Mouse (Mus musculus): Measurements from ENCODE around the gene Akip1. TPM values are rescaled to one million over a fixed set of nuclear protein-coding genes. Genes with fewer than 3 reads are reported as not detected.
A peak's percentile ranks its signal among the peaks of the same experiment; 100 is the strongest.

The Akip1 gene
- polyA plus RNA-seq, 1 experiment from 2014 or later = 18.5 TPM

- Histone ChIP-seq H3K9ac (ENCODE audit: low read length) (peak overlapping the region; percentile 96), H3K27ac (ENCODE audit: low read depth, low read length) (peak overlapping the region; percentile 77; the same call in 1 of the 2 replicates), H3K4me3 (ENCODE audit: low read depth, low read length) (peak overlapping the region; percentile 90), H3K27me3 (replicated peaks; ENCODE audit: control insufficient read depth, insufficient read depth, low read length) (no peaks in the 10 kb centered on the region), H3K36me3 (ENCODE audit: control insufficient read depth, insufficient read depth, low read length) (no peaks in the 10 kb centered on the region), H3K4me1 (ENCODE audit: control insufficient read depth, insufficient read depth, low read length) (peaks cover 5% of the 10 kb centered on the region; the same call in 1 of the 2 replicates), H3K4me2 (ENCODE audit: low read length) (peak overlapping the region; percentile 88), H3K9me3 (replicated peaks; ENCODE audit: control insufficient read depth, low read length) (no peaks in the 10 kb centered on the region)
- 4% methylated on average over 13 of the region's 13 CpGs for WGBS
- ATAC-seq (no peak; the same call in none of the 2 replicates), DNase-seq (ENCODE audit: low spot score) (no peak)
Observed at GRCm38 (mm10) chr7:109751427-109752007, 48.0 kb downstream of the Akip1 start.

GRCm38 (mm10) chr7:109752008-109752925, 48.8 kb downstream of the Akip1 start, which contains the start of gene Tmem9b:
Tmem9b (minus strand) TSS chr7:109752875.
- Histone ChIP-seq H3K4me1 (ENCODE audit: control insufficient read depth, insufficient read depth, low read length) (peaks cover 5% of the 10 kb centered on the region; the same call in 1 of the 2 replicates), H3K9ac (ENCODE audit: low read length) (peak within 1 kb of the TSS; percentile 96), H3K27ac (ENCODE audit: low read depth, low read length) (peak within 1 kb of the TSS; percentile 77), H3K27me3 (replicated peaks; ENCODE audit: control insufficient read depth, insufficient read depth, low read length) (no peaks in the 10 kb centered on the region), H3K36me3 (ENCODE audit: control insufficient read depth, insufficient read depth, low read length) (no peaks in the 10 kb centered on the region), H3K9me3 (replicated peaks; ENCODE audit: control insufficient read depth, low read length) (no peaks in the 10 kb centered on the region), H3K4me2 (ENCODE audit: low read length) (peak within 1 kb of the TSS; percentile 88), H3K4me3 (ENCODE audit: low read depth, low read length) (peak within 1 kb of the TSS; percentile 90)
- ATAC-seq (peak; percentile 91), DNase-seq (ENCODE audit: low spot score) (peak; percentile 79)
- whole genome bisulfite sequencing = under 1% methylated on average over 73 of the region's 74 CpGs

GRCm38 (mm10) chr7:109754034-109754433, 50.5 kb downstream of the Akip1 start:
- Histone ChIP-seq H3K27me3 (replicated peaks; ENCODE audit: control insufficient read depth, insufficient read depth, low read length) (no peaks in the 10 kb centered on the region), H3K9me3 (replicated peaks; ENCODE audit: control insufficient read depth, low read length) (no peaks in the 10 kb centered on the region), H3K4me3 (ENCODE audit: low read depth, low read length) (no peak overlapping the region), H3K36me3 (ENCODE audit: control insufficient read depth, insufficient read depth, low read length) (no peaks in the 10 kb centered on the region), H3K4me2 (ENCODE audit: low read length) (no peak overlapping the region), H3K27ac (ENCODE audit: low read depth, low read length) (no peak overlapping the region), H3K9ac (ENCODE audit: low read length) (no peak overlapping the region), H3K4me1 (ENCODE audit: control insufficient read depth, insufficient read depth, low read length) (peaks cover 5% of the 10 kb centered on the region; the same call in 1 of the 2 replicates)
- 91% methylated on average over 8 of the region's 8 CpGs for WGBS
- no peak for DNase-seq (ENCODE audit: low spot score)
- ATAC-seq = no peak

GRCm38 (mm10) chr7:109756291-109756690, 52.8 kb downstream of the Akip1 start:
- Histone ChIP-seq H3K36me3 (ENCODE audit: control insufficient read depth, insufficient read depth, low read length) (no peaks in the 10 kb centered on the region), H3K27me3 (replicated peaks; ENCODE audit: control insufficient read depth, insufficient read depth, low read length) (no peaks in the 10 kb centered on the region), H3K9ac (ENCODE audit: low read length) (no peak overlapping the region), H3K9me3 (replicated peaks; ENCODE audit: control insufficient read depth, low read length) (no peaks in the 10 kb centered on the region), H3K4me2 (ENCODE audit: low read length) (no peak overlapping the region), H3K27ac (ENCODE audit: low read depth, low read length) (no peak overlapping the region), H3K4me3 (ENCODE audit: low read depth, low read length) (no peak overlapping the region), H3K4me1 (ENCODE audit: control insufficient read depth, insufficient read depth, low read length) (peaks cover 5% of the 10 kb centered on the region; the same call in 1 of the 2 replicates)
- DNase-seq (ENCODE audit: low spot score) (no peak), ATAC-seq (no peak)
- 95% methylated on average over 3 of the region's 3 CpGs for WGBS

Other genes with a start within 250 kb of the Akip1 start
- 0.38 TPM in 2 replicates for gene Trim66, start 195.6 kb upstream of the Akip1 start, polyA plus RNA-seq (2014; fragmentation: Nextera tagmentation; extraction: Ambion mirVana)
- gene Rpl27a, start 184.5 kb upstream of the Akip1 start, polyA plus RNA-seq (2014; fragmentation: Nextera tagmentation; extraction: Ambion mirVana) = 76.5 and 100 TPM in 2 replicates
- 10.3 and 11.0 TPM in 2 replicates for gene St5, start 85 bp upstream of the Akip1 start, polyA plus RNA-seq (2014; fragmentation: Nextera tagmentation; extraction: Ambion mirVana)
- gene BC051019, start 20.2 kb downstream of the Akip1 start, polyA plus RNA-seq (2014; fragmentation: Nextera tagmentation; extraction: Ambion mirVana) = 0.26 and 0.55 TPM in 2 replicates
- gene Ascl3, start 28.0 kb downstream of the Akip1 start, polyA plus RNA-seq (2014; fragmentation: Nextera tagmentation; extraction: Ambion mirVana) = not detected in 2 replicates
- 115 and 117 TPM in 2 replicates for gene Tmem9b, start 49.2 kb downstream of the Akip1 start, polyA plus RNA-seq (2014; fragmentation: Nextera tagmentation; extraction: Ambion mirVana)
- gene Nrip3, start 78.3 kb downstream of the Akip1 start, polyA plus RNA-seq (2014; fragmentation: Nextera tagmentation; extraction: Ambion mirVana) = 4.5 and 6.8 TPM in 2 replicates
- gene Scube2, start 162.0 kb downstream of the Akip1 start, polyA plus RNA-seq (2014; fragmentation: Nextera tagmentation; extraction: Ambion mirVana) = 0.38 and 0.89 TPM in 2 replicates